In the genomic region with DNA sequence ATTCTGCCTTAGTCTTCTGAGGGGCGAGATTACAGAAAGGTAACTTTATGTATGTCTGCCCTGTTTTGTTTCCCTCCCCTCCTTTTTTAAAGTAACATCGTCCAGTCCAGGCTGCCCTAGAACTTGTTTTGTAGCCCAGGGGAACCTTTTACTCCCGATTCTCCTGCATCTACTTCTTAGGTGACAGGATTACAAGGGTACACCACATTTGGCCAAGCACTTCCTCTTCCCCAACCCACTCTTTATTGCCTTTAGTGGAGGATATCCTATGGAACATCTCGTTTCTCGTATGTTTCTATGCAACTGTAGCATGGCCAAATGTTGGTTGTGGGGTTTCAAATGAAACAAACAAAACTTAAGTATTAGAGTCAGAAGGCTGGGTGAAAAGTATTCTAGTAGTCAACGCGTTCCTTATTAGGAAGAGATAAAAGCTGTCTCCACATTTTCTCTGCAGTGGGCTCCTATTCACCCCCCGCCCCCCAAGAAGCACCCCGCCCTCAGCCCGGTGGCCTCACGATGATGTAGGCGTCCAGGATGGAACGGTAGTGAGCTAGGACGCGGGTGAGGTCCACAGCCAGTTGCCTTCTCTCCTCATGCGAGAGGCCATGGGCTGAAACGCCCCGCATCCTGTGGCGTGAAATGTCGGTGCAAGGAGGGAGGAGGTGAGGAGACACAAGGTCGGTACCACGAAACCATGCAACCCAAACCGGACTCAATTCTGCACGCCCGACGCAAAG, we compare ENCODE assay signal across 8 mouse cellular contexts. TPM values are rescaled to one million over a fixed set of nuclear protein-coding genes. Genes with fewer than 3 reads are reported as not detected.
A peak's percentile ranks its signal among the peaks of the same experiment; 100 is the strongest.
DNase-seq lines count a peak whose midpoint lies in the region; ATAC-seq and TF ChIP-seq lines count a peak whose summit lies in the region.

No protein-coding gene starts in this region.

- ATAC-seq in heart, embryonic 15.5 days (replicated peaks; ENCODE audit: insufficient number of reproducible peaks, insufficient read depth, low FRiP score, low read depth) = peak; percentile 30; the same call in 1 of the 2 replicates
- ATAC-seq in G1E (ENCODE audit: extremely low read depth, insufficient number of reproducible peaks, low FRiP score, poor library complexity, severe bottlenecking) = no peak
- ATAC-seq in hindbrain, embryonic 11.5 days (ENCODE audit: low FRiP score) = peak; percentile 70
- peak; percentile 71 for ATAC-seq in midbrain, embryonic 11.5 days (ENCODE audit: low FRiP score)
- no peak for ATAC-seq in CD4-positive, CD25-positive, alpha-beta regulatory T cell, adult 4 months

- no peaks in the 10 kb centered on the region for H3K27me3 ChIP-seq in heart, embryonic 15.5 days
- H3K27me3 ChIP-seq in G1E (ENCODE audit: insufficient read depth, low read length) = no peaks in the 10 kb centered on the region
- no peaks in the 10 kb centered on the region for H3K27me3 ChIP-seq in hindbrain, embryonic 11.5 days (ENCODE audit: control insufficient read depth, insufficient read depth, low read length)
- no peaks in the 10 kb centered on the region; the same call in 1 of the 2 replicates for H3K27me3 ChIP-seq in midbrain, embryonic 11.5 days (ENCODE audit: control insufficient read depth, insufficient read depth, low read length)

- WGBS in heart, embryonic 15.5 days = 5% methylated on average over 26 of the region's 26 CpGs
- 8% methylated on average over 26 of the region's 26 CpGs for WGBS in hindbrain, embryonic 11.5 days
- WGBS in midbrain, embryonic 11.5 days = 8% methylated on average over 26 of the region's 26 CpGs

- peaks cover 54% of the 10 kb centered on the region for H3K36me3 ChIP-seq in heart, embryonic 15.5 days
- H3K36me3 ChIP-seq in G1E (replicated peaks) = peaks cover 72% of the 10 kb centered on the region
- H3K36me3 ChIP-seq in hindbrain, embryonic 11.5 days (ENCODE audit: control insufficient read depth, insufficient read depth, low read length) = peaks cover 7% of the 10 kb centered on the region; the same call in 1 of the 2 replicates
- peaks cover 18% of the 10 kb centered on the region for H3K36me3 ChIP-seq in midbrain, embryonic 11.5 days (ENCODE audit: control insufficient read depth, insufficient read depth, low read length)

- H3K4me2 ChIP-seq in heart, embryonic 15.5 days = peak overlapping the region; percentile 79
- peak overlapping the region; percentile 70 for H3K4me2 ChIP-seq in hindbrain, embryonic 11.5 days (replicated peaks; ENCODE audit: low read depth, low read length)
- H3K4me2 ChIP-seq in midbrain, embryonic 11.5 days = peak overlapping the region; percentile 73

- TF ChIP-seq CTCF in G1E (IDR thresholded peaks at IDR 0.05; ENCODE audit: low read depth, low read length) = no peak

- peak overlapping the region; percentile 99 for H3K9ac ChIP-seq in heart, embryonic 15.5 days
- H3K9ac ChIP-seq in hindbrain, embryonic 11.5 days (ENCODE audit: low read depth, low read length) = peak overlapping the region; percentile 92
- H3K9ac ChIP-seq in midbrain, embryonic 11.5 days (ENCODE audit: low read length) = peak overlapping the region; percentile 80

- intact Hi-C loops in heart, postnatal 36 days (cut with DNase I) = loop anchor here (2.0 kb wide), 1 partner anchor 43 kb away; no protein-coding TSS in a partner anchor

- H3K9me3 ChIP-seq in heart, embryonic 15.5 days (replicated peaks) = no peaks in the 10 kb centered on the region
- no peaks in the 10 kb centered on the region for H3K9me3 ChIP-seq in G1E (replicated peaks)
- no peaks in the 10 kb centered on the region for H3K9me3 ChIP-seq in hindbrain, embryonic 11.5 days (ENCODE audit: control insufficient read depth, low read length)
- H3K9me3 ChIP-seq in midbrain, embryonic 11.5 days (ENCODE audit: control insufficient read depth, low read length) = no peaks in the 10 kb centered on the region

- peak overlapping the region; percentile 91 for H3K27ac ChIP-seq in heart, embryonic 15.5 days
- H3K27ac ChIP-seq in hindbrain, embryonic 11.5 days (ENCODE audit: low read depth, low read length) = peak overlapping the region; percentile 74
- no peak overlapping the region for H3K27ac ChIP-seq in midbrain, embryonic 11.5 days (ENCODE audit: low read depth, low read length)

- DNase-seq in heart, postnatal 36 days = no peak
- DNase-seq in G1E (ENCODE audit: low spot score) = peak; percentile 40
- DNase-seq in hindbrain, embryonic 11.5 days (ENCODE audit: low spot score) = no peak
- peak; percentile 78 for DNase-seq in midbrain, embryonic 11.5 days (ENCODE audit: low spot score, missing footprints)
- no peak for DNase-seq in cerebellum, postnatal 14 days
- DNase-seq in adrenal gland, adult 8-10 months = no peak

- H3K4me1 ChIP-seq in heart, embryonic 15.5 days (replicated peaks) = peaks cover 28% of the 10 kb centered on the region
- peaks cover 66% of the 10 kb centered on the region for H3K4me1 ChIP-seq in G1E (ENCODE audit: insufficient read depth, low read depth, low read length)
- peaks cover 3% of the 10 kb centered on the region; the same call in 1 of the 2 replicates for H3K4me1 ChIP-seq in hindbrain, embryonic 11.5 days (replicated peaks; ENCODE audit: control insufficient read depth, insufficient read depth, low read length)
- peaks cover 18% of the 10 kb centered on the region for H3K4me1 ChIP-seq in midbrain, embryonic 11.5 days (ENCODE audit: control insufficient read depth, insufficient read depth, low read length)

- peak overlapping the region; percentile 99 for H3K4me3 ChIP-seq in heart, embryonic 15.5 days
- H3K4me3 ChIP-seq in G1E (ENCODE audit: low read depth, low read length) = peak overlapping the region; percentile 99
- H3K4me3 ChIP-seq in hindbrain, embryonic 11.5 days (ENCODE audit: low read depth, low read length) = peak overlapping the region; percentile 97
- peak overlapping the region; percentile 90 for H3K4me3 ChIP-seq in midbrain, embryonic 11.5 days (ENCODE audit: low read depth, low read length)

RNA-seq across cellular contexts. Expression of a gene that starts 0.6 kb away (rescaled TPM):
- 23.9 and 33.3 TPM in 2 replicates for polyA plus RNA-seq in heart, embryonic 15.5 days (2015; fragmentation: Nextera tagmentation; extraction: Ambion mirVana)
- total RNA-seq in heart, postnatal 36 days (2021) = 10 to 100 TPM; 10.2 to 12.3 TPM
- total RNA-seq in G1E (2014; fragmentation: Nextera tagmentation) = 67.3 and 70.8 TPM in 2 replicates
- total RNA-seq in G1E (2017) = 54.1 and 54.9 TPM in 2 replicates
- 15.8 and 18.3 TPM in 2 replicates for polyA plus RNA-seq in G1E (2012)
- 42.5 and 55.2 TPM in 2 replicates for polyA plus RNA-seq in hindbrain, embryonic 11.5 days (2014; fragmentation: Nextera tagmentation; extraction: Ambion mirVana)
- 53.9 and 54.8 TPM in 2 replicates for polyA plus RNA-seq in midbrain, embryonic 11.5 days (2014; fragmentation: Nextera tagmentation; extraction: Ambion mirVana)
- 10 to 100 TPM in 1 of 2 experiments, 1 to 10 TPM in 1; 8.5 to 15.1 TPM for polyA plus RNA-seq in CD4-positive, CD25-positive, alpha-beta regulatory T cell, adult 4 months (2017; shearing (Covaris generic))
- total RNA-seq in adrenal gland, adult 8-10 months (2022) = 10 to 100 TPM; 17.9 to 20.0 (median 19.5) TPM

RNA-seq across cellular contexts. Expression of a gene that starts 1.0 kb away (rescaled TPM):
- 12.2 and 17.4 TPM in 2 replicates for polyA plus RNA-seq in heart, embryonic 15.5 days (2015; fragmentation: Nextera tagmentation; extraction: Ambion mirVana)
- 1 to 10 TPM; 4.8 to 5.2 TPM for total RNA-seq in heart, postnatal 36 days (2021)
- total RNA-seq in G1E (2014; fragmentation: Nextera tagmentation) = 14.9 and 20.4 TPM in 2 replicates
- 19.2 and 24.8 TPM in 2 replicates for total RNA-seq in G1E (2017)
- polyA plus RNA-seq in G1E (2012) = 28.7 and 38.2 TPM in 2 replicates
- polyA plus RNA-seq in hindbrain, embryonic 11.5 days (2014; fragmentation: Nextera tagmentation; extraction: Ambion mirVana) = 13.7 and 17.9 TPM in 2 replicates
- polyA plus RNA-seq in midbrain, embryonic 11.5 days (2014; fragmentation: Nextera tagmentation; extraction: Ambion mirVana) = 14.6 and 17.0 TPM in 2 replicates
- 10 to 100 TPM; 24.4 to 28.2 TPM for polyA plus RNA-seq in CD4-positive, CD25-positive, alpha-beta regulatory T cell, adult 4 months (2017; shearing (Covaris generic))
- total RNA-seq in adrenal gland, adult 8-10 months (2022) = 10 to 100 TPM; 18.6 to 27.6 (median 21.9) TPM

RNA-seq across cellular contexts. Expression of a gene that starts 10.2 kb away (rescaled TPM):
- 59.2 and 60.6 TPM in 2 replicates for polyA plus RNA-seq in heart, embryonic 15.5 days (2015; fragmentation: Nextera tagmentation; extraction: Ambion mirVana)
- total RNA-seq in heart, postnatal 36 days (2021) = 10 to 100 TPM; 69.5 to 75.1 TPM
- total RNA-seq in G1E (2014; fragmentation: Nextera tagmentation) (289 and 317 TPM in 2 replicates), G1E (2017) (183 and 204 TPM in 2 replicates)
- 21.2 and 24.9 TPM in 2 replicates for polyA plus RNA-seq in G1E (2012)
- 78.4 and 83.6 TPM in 2 replicates for polyA plus RNA-seq in hindbrain, embryonic 11.5 days (2014; fragmentation: Nextera tagmentation; extraction: Ambion mirVana)
- polyA plus RNA-seq in midbrain, embryonic 11.5 days (2014; fragmentation: Nextera tagmentation; extraction: Ambion mirVana) = 73.9 and 84.5 TPM in 2 replicates
- 100 to 1,000 TPM; 169 TPM for polyA plus RNA-seq in CD4-positive, CD25-positive, alpha-beta regulatory T cell, adult 4 months (2017; shearing (Covaris generic))
- total RNA-seq in adrenal gland, adult 8-10 months (2022) = 100 to 1,000 TPM; 121 to 146 (median 131) TPM

RNA-seq across cellular contexts. Expression of a gene that starts 19.0 kb away (rescaled TPM):
- 4.1 and 20.1 TPM in 2 replicates for polyA plus RNA-seq in heart, embryonic 15.5 days (2015; fragmentation: Nextera tagmentation; extraction: Ambion mirVana)
- total RNA-seq in heart, postnatal 36 days (2021) = not detected
- total RNA-seq in G1E (2014; fragmentation: Nextera tagmentation) (not detected in 2 replicates), G1E (2017) (0.38 TPM in 1 of 2 replicates, not detected in the other)
- not detected in 2 replicates for polyA plus RNA-seq in G1E (2012)
- 738 and 794 TPM in 2 replicates for polyA plus RNA-seq in hindbrain, embryonic 11.5 days (2014; fragmentation: Nextera tagmentation; extraction: Ambion mirVana)
- polyA plus RNA-seq in midbrain, embryonic 11.5 days (2014; fragmentation: Nextera tagmentation; extraction: Ambion mirVana) = 539 and 540 TPM in 2 replicates
- polyA plus RNA-seq in CD4-positive, CD25-positive, alpha-beta regulatory T cell, adult 4 months (2017; shearing (Covaris generic)) = not detected
- total RNA-seq in adrenal gland, adult 8-10 months (2022) = 1 to 10 TPM in 1 of 4 experiments, under 1 TPM in 2, not detected in 1; 0.31 to 1.0 (median 0.35) TPM

RNA-seq across cellular contexts. Expression of a gene that starts 23.4 kb away (rescaled TPM):
- 134 and 161 TPM in 2 replicates for polyA plus RNA-seq in heart, embryonic 15.5 days (2015; fragmentation: Nextera tagmentation; extraction: Ambion mirVana)
- 100 to 1,000 TPM; 106 to 115 TPM for total RNA-seq in heart, postnatal 36 days (2021)
- total RNA-seq in G1E (2014; fragmentation: Nextera tagmentation) (722 and 799 TPM in 2 replicates), G1E (2017) (506 and 578 TPM in 2 replicates)
- polyA plus RNA-seq in G1E (2012) = 1,810 and 2,017 TPM in 2 replicates
- polyA plus RNA-seq in hindbrain, embryonic 11.5 days (2014; fragmentation: Nextera tagmentation; extraction: Ambion mirVana) = 202 and 246 TPM in 2 replicates
- polyA plus RNA-seq in midbrain, embryonic 11.5 days (2014; fragmentation: Nextera tagmentation; extraction: Ambion mirVana) = 245 and 268 TPM in 2 replicates
- polyA plus RNA-seq in CD4-positive, CD25-positive, alpha-beta regulatory T cell, adult 4 months (2017; shearing (Covaris generic)) = 10 to 100 TPM; 36.0 to 43.7 TPM
- total RNA-seq in adrenal gland, adult 8-10 months (2022) = 100 to 1,000 TPM; 163 to 180 (median 172) TPM

Comparison
In these comparisons a context has a peak if more than half of its experiments do, and no peak if none do; other contexts are left out.
1. ATAC-seq: peak in heart, embryonic 15.5 days (single experiment), hindbrain, embryonic 11.5 days (single experiment) and midbrain, embryonic 11.5 days (single experiment); none in G1E (single experiment) and CD4-positive, CD25-positive, alpha-beta regulatory T cell, adult 4 months (single experiment).
2. DNase-seq: peak in G1E (single experiment) and midbrain, embryonic 11.5 days (single experiment); none in heart, postnatal 36 days (0 of 2), hindbrain, embryonic 11.5 days (single experiment), cerebellum, postnatal 14 days (0 of 2) and adrenal gland, adult 8-10 months (single experiment).
3. Peak in every context shown above with its lines, with median percentiles within 50 percentile points of each other: H3K4me2 ChIP-seq, H3K4me3 ChIP-seq and H3K9ac ChIP-seq.